Mouse (Mus musculus) c-Kit-positive CD71-negative TER-119-negative erythroid progenitor cells, embryonic 14.5 days (primary cell): ENCODE results near the gene Gpr4.

Experiments used
- DNase-seq: peaks from one replicate; pipeline ENCODE4 v3.0.0-alpha.2; 2013; ENCODE audit warnings: low read depth

The Gpr4 gene

DNA sequence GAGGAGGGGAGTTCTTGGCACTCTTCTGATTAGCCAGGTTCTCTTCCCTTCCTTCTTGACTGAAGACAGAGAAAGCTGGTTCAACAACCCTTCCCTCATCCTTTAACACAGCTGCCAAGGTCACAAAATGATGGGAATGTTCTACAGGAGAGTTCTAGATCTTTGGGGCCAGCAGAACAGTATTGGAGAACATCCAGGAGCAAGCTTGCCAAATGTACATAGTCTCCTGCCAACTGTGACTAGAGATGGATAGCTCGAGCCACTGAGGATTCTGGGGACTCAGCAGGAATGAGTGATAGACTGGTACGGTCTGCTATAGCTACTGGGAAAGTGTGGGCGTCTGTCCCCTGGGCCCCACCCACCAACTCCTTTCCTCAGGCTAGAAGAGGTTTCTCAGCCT is 46.0 kb downstream of the Gpr4 start:
- DNase-seq, result no peak

DNA sequence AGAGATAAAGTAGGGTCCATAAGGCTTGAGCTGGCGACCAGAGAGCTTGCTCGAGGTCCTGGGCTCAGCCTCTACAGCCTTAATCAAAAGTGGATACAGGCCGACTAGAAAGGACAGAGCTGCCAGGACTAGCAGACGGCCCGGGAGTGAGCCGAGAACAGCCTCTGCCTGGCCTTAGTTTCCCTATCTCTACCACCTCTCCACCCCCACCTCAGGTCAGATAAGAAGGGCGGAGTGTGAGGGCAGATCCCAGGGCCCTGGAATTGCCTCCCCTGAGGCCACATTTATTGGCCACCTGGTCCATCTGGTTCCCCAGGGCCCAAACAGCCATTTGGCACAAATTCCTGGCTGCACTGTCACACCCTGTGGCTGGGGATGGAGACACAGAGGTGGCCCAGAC is 52.8 kb downstream of the Gpr4 start:
- no peak for DNase-seq

GRCm38 (mm10) chr7:19265928-19266822 is 53.8 kb downstream of the Gpr4 start:
- no peak for DNase-seq

GRCm38 (mm10) chr7:19267051-19267450 is 54.7 kb downstream of the Gpr4 start:
- no peak for DNase-seq

DNA sequence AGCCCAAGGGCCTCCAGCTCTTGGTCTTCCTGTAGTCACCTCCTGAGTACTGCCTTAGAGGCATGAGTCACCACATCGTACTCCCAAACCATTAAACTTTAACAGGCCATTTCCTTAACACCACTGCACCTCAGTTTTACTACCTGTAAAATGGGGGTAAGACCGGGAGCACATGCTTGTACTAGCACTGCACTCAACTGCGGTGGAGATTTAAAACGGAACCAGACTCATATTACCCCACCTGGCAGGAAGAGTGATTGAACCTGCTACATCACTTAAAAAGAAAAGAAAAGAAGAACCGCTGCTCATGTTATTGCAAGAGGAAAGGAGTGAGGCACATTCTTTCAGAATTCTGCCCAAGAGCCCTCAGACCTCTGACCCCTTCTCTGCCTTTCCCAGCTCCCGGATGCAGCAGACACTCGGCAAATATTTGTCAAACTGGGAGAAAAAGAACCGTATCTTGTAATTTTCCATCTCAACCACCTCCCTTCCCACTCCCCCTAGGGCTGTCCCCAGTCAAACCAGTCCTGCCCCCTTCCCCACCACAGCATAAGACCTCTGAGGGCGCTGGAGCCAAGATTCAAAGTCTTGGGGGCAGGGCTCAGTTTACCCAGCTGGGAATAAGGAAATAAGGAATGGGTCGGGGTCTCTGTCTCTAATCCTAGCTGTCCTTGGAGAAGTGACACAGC is 56.8 kb downstream of the Gpr4 start:
- no peak for DNase-seq

- DNase-seq, result no peak
Observed at GRCm38 (mm10) chr7:19269721-19270441, 57.5 kb downstream of the Gpr4 start.

- no peak for DNase-seq
Observed at GRCm38 (mm10) chr7:19270509-19271237, 58.3 kb downstream of the Gpr4 start.

DNA sequence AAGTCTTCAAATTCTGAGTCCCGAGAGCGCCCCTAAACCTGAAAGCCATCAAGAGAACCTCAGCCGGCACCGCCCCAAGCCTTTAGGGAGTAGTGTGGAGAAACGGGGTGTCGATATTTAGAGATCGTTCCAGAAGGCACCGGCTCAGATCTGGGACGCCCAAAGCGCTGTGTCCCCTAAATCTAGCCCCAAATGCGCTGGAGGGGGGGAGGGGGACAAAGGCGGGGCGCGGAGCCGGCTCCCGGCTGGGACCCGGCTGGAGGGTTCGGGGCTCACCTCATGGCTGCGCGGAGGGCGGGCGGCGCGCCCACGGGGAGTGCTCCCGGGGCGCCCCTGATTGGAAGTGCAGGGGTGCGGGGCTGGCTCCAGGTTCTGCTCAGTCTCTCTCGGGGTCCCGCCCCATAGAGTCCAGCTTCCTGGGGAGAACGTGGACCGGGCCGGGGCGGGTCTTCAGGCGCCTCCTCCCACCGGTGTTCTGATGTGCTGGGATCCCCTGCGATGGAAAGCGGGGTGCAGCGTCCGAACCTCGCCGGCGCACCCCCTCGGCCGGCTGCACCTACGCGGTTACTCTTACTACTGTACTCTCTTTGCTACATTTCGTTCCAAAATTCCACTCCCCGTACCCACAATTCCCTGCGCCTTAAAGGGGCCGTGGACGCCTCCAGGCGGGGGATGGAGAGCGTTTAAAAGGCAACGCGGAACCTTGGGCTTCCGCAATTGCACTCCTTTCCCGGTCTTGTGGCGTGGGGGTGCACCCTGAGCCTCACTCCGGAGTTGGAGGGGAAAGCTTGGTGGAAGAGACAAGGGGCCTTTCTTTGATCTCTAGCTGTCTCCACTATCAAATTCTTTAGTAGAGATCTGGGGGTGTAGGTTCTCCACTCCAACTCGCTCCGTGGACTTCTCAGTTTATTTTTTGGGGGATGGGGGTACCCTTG is 59.2 kb downstream of the Gpr4 start, which contains the start of gene Vasp:
Gene Vasp, minus strand, starts transcription at position 580 of the 935 bp plus-strand sequence.
- peak; percentile 86 for DNase-seq

DNA sequence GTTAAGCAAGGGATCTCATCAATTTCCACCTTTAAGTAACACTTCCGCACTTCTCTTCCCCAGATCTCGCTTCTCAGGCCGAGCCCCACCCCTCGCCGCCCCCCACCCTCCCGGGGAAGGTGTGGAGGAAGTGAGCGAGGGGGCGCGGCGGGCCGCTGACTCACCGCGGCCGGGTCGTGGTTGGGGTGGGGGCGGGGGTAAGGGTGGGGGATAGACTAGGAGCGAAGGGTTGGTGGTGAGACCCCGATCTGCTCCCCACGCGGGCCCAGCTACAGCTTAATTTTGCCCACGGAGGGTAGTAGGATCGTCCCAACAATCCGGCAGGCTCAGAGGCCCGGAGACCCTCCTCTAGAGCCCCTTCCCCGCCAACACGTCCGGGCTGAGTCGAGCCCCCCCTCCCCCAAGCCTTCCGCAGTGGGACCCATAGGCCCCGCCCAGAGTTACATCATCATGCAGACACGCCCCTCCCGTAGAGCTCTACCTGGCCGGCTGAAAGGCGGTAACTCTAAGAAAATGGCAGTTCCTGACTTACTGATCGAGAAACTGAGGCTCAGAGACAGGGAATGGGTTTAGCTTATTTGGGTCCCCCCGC is 59.9 kb downstream of the Gpr4 start:
- DNase-seq, result peak; percentile 78
